In the genomic region with DNA sequence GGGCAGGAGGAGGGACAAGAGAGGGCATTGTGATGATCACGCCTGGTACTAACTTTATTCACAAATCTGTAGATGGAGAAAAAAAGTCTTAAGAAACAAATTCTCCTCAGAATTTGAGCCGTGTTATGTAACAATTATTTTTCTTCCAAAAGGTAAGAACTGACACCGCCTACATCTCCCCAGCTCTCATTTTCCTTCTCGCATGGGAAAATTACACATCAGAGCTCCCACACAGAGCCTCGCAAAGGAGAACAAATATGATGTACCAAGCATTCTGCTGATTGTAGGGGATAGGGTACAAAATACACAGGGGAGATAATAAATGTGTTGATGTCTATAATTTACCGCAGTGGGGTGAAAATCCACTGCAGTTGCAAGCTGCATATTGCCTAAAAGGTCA, we compare ENCODE assay signal across 17 mouse cellular contexts. TPM values are rescaled to one million over a fixed set of nuclear protein-coding genes. Genes with fewer than 3 reads are reported as not detected.
DNase-seq lines count a peak whose midpoint lies in the region.
"Had no signal": no experiment of that assay in that cellular context is flagged by ENCODE, and none has a peak within 500 bp of the region (broad histone marks: within the 10 kb centered on the region; RNA-seq: fewer than 3 reads in every experiment).

No protein-coding gene starts in this region.

- peak; percentile 11 for DNase-seq in layer of hippocampus, adult 11-12 months (ENCODE audit: low spot score)
- DNase-seq in layer of hippocampus, postnatal 36 days: no peak
- peak; percentile 69 for DNase-seq in right cerebral cortex, adult 18-20 months
- no peak for DNase-seq in right cerebral cortex, postnatal 10 days (ENCODE audit: low spot score in 2 of 2)
- DNase-seq in layer of hippocampus, adult 9-11 months: peak; percentile 26
- peak; percentile 35 to 76 for DNase-seq in left cerebral cortex, postnatal 25 days (ENCODE audit: low spot score in 2 of 2)
- DNase-seq in embryo, embryonic 9.5 days (ENCODE audit: extremely low spot score): no peak
- no peak for DNase-seq in adipocyte (ENCODE audit: low spot score)
- DNase-seq: adrenal gland, postnatal 25 days; cerebellum, adult 18-20 months; cerebellum, postnatal 10 days; gastrocnemius, postnatal 14 days; heart, adult 11 months; heart, postnatal 36 days; kidney, adult 2 months; kidney, postnatal 36 days; thymus, postnatal 4 days had no signal

- intact Hi-C loops in left cerebral cortex, postnatal 25 days (cut with DNase I): no loop called here

RNA-seq across cellular contexts. Expression of a gene that starts 23.1 kb away (rescaled TPM):
- total RNA-seq in layer of hippocampus, postnatal 36 days (2021): under 1 TPM; 0.22 to 0.25 TPM
- under 1 TPM; 0.23 to 0.32 TPM for total RNA-seq in left cerebral cortex, postnatal 25 days (2021)
- total RNA-seq: gastrocnemius, postnatal 14 days had no signal

RNA-seq across cellular contexts. Expression of a gene that starts 23.7 kb away (rescaled TPM):
- 10 to 100 TPM; 17.5 to 17.6 TPM for total RNA-seq in layer of hippocampus, postnatal 36 days (2021)
- total RNA-seq in left cerebral cortex, postnatal 25 days (2021): 10 to 100 TPM; 15.3 to 15.5 TPM

Comparison
In these comparisons a context has a peak if more than half of its experiments do, and no peak if none do; other contexts are left out.
1. DNase-seq: peak in layer of hippocampus, adult 11-12 months (single experiment), right cerebral cortex, adult 18-20 months (single experiment), layer of hippocampus, adult 9-11 months (single experiment) and left cerebral cortex, postnatal 25 days (2 of 2); none in layer of hippocampus, postnatal 36 days (0 of 2), right cerebral cortex, postnatal 10 days (0 of 2), embryo, embryonic 9.5 days (single experiment) and adipocyte (single experiment).